9 mouse cellular contexts compared by ENCODE assay signal in genomic region chr13:38579971-38580600, GRCm38 (mm10). TPM values are rescaled to one million over a fixed set of nuclear protein-coding genes. Genes with fewer than 3 reads are reported as not detected.
DNase-seq lines count a peak whose midpoint lies in the region; ATAC-seq and TF ChIP-seq lines count a peak whose summit lies in the region.
"Had no signal": no experiment of that assay in that cellular context is flagged by ENCODE, and none has a peak within 500 bp of the region (broad histone marks: within the 10 kb centered on the region; RNA-seq: fewer than 3 reads in every experiment).

No protein-coding gene starts in this region.

- no peak; the same call in 1 of the 2 replicates for ATAC-seq in intestine, embryonic 14.5 days (replicated peaks; ENCODE audit: low FRiP score, low TSS enrichment, low read depth)
- ATAC-seq in lung, postnatal 0 days, result peak; percentile 84
- no peak for ATAC-seq in forebrain, embryonic 13.5 days
- no peak for ATAC-seq in hindbrain, postnatal 0 days

- no peaks in the 10 kb centered on the region; the same call in 1 of the 2 replicates for H3K4me1 ChIP-seq in intestine, embryonic 14.5 days (replicated peaks; ENCODE audit: control insufficient read depth, insufficient read depth, low read length)
- H3K4me1 ChIP-seq in lung, postnatal 0 days (ENCODE audit: insufficient read depth, low read depth, low read length), result peaks cover 10% of the 10 kb centered on the region; the same call in 1 of the 2 replicates
- H3K4me1 ChIP-seq in forebrain, embryonic 13.5 days, result no peaks in the 10 kb centered on the region
- no peaks in the 10 kb centered on the region for H3K4me1 ChIP-seq in hindbrain, postnatal 0 days (ENCODE audit: insufficient read depth, low read length)

- H3K4me2 ChIP-seq in intestine, embryonic 14.5 days (ENCODE audit: low read length), result peak overlapping the region; percentile 30
- peak overlapping the region; percentile 35 for H3K4me2 ChIP-seq in lung, postnatal 0 days (replicated peaks; ENCODE audit: low read depth, low read length)
- H3K4me2 ChIP-seq in forebrain, embryonic 13.5 days, result no peak overlapping the region
- H3K4me2 ChIP-seq in hindbrain, postnatal 0 days (ENCODE audit: low read depth, low read length), result no peak overlapping the region

- 62% methylated on average over 25 of the region's 25 CpGs for WGBS in intestine, embryonic 14.5 days
- WGBS in lung, postnatal 0 days, result 42% methylated on average over 25 of the region's 25 CpGs
- WGBS in forebrain, embryonic 13.5 days, result 93% methylated on average over 25 of the region's 25 CpGs
- 79% methylated on average over 25 of the region's 25 CpGs for WGBS in hindbrain, postnatal 0 days

- no peak for TF ChIP-seq CTCF in gastrocnemius, adult 2 months (IDR thresholded peaks at IDR 0.05)
- TF ChIP-seq CTCF in lung, postnatal 0 days (IDR thresholded peaks at IDR 0.05), result peak; percentile 10; the same call in 1 of the 2 replicates
- TF ChIP-seq CTCF in hindbrain, postnatal 0 days (IDR thresholded peaks at IDR 0.05; ENCODE audit: low read depth), result no peak

- TF ChIP-seq EP300 in lung, postnatal 0 days (IDR thresholded peaks at IDR 0.05), result peak; percentile 94

- intact Hi-C loops in gastrocnemius, adult 2 months (cut with DNase I), result loop anchor here (5.0 kb wide), 1 partner anchor 53 kb away; the partner anchor contains the start of gene Txndc5

- no peaks in the 10 kb centered on the region for H3K27me3 ChIP-seq in intestine, embryonic 14.5 days (replicated peaks; ENCODE audit: control insufficient read depth, insufficient read depth, low read length)
- no peaks in the 10 kb centered on the region for H3K27me3 ChIP-seq in lung, postnatal 0 days (replicated peaks; ENCODE audit: insufficient read depth, low read length)
- no peaks in the 10 kb centered on the region for H3K27me3 ChIP-seq in forebrain, embryonic 13.5 days
- H3K27me3 ChIP-seq in hindbrain, postnatal 0 days (ENCODE audit: insufficient read depth, low read length), result no peaks in the 10 kb centered on the region

- no peak for DNase-seq in gastrocnemius, adult 2 months
- DNase-seq in gastrocnemius, postnatal 4 days (ENCODE audit: low spot score in 2 of 2), result no peak
- peak; percentile 65 to 69 for DNase-seq in heart, adult 18-20 months
- DNase-seq in intestine, embryonic 14.5 days (ENCODE audit: low spot score), result no peak
- no peak for DNase-seq in lung, postnatal 0 days (ENCODE audit: low spot score)
- no peak for DNase-seq in frontal cortex, adult 2 months (ENCODE audit: extremely low spot score in 1 of 2, low spot score in 1 of 2)
- no peak for DNase-seq in hindbrain, postnatal 0 days (ENCODE audit: low spot score)

- no peaks in the 10 kb centered on the region for H3K36me3 ChIP-seq in intestine, embryonic 14.5 days (ENCODE audit: control insufficient read depth, insufficient read depth, low read length)
- no peaks in the 10 kb centered on the region for H3K36me3 ChIP-seq in lung, postnatal 0 days (ENCODE audit: insufficient read depth, low read length)
- no peaks in the 10 kb centered on the region for H3K36me3 ChIP-seq in forebrain, embryonic 13.5 days (ENCODE audit: poor library complexity, severe bottlenecking)
- no peaks in the 10 kb centered on the region for H3K36me3 ChIP-seq in hindbrain, postnatal 0 days (ENCODE audit: insufficient read depth, low read length)

- no peak overlapping the region for H3K9ac ChIP-seq in intestine, embryonic 14.5 days (ENCODE audit: low read length)
- no peak overlapping the region for H3K9ac ChIP-seq in lung, postnatal 0 days (replicated peaks; ENCODE audit: low read depth)
- H3K9ac ChIP-seq in forebrain, embryonic 13.5 days, result no peak overlapping the region
- H3K9ac ChIP-seq in hindbrain, postnatal 0 days (replicated peaks; ENCODE audit: low read length), result no peak overlapping the region

- peak overlapping the region; percentile 56 for H3K27ac ChIP-seq in gastrocnemius, adult 2 months
- H3K27ac ChIP-seq in intestine, embryonic 14.5 days (ENCODE audit: low read depth), result no peak overlapping the region
- H3K27ac ChIP-seq in lung, postnatal 0 days (ENCODE audit: low read length), result no peak overlapping the region
- H3K27ac ChIP-seq in forebrain, embryonic 13.5 days, result no peak overlapping the region
- H3K27ac ChIP-seq in hindbrain, postnatal 0 days, result no peak overlapping the region
- H3K27ac ChIP-seq: macrophage had no signal

- H3K9me3 ChIP-seq in intestine, embryonic 14.5 days (ENCODE audit: control insufficient read depth, low read length), result no peaks in the 10 kb centered on the region
- no peaks in the 10 kb centered on the region for H3K9me3 ChIP-seq in lung, postnatal 0 days (ENCODE audit: low read length)
- no peaks in the 10 kb centered on the region for H3K9me3 ChIP-seq in forebrain, embryonic 13.5 days (replicated peaks)
- no peaks in the 10 kb centered on the region for H3K9me3 ChIP-seq in hindbrain, postnatal 0 days (ENCODE audit: low read length)

- peak overlapping the region; percentile 46 for H3K4me3 ChIP-seq in gastrocnemius, adult 2 months
- H3K4me3 ChIP-seq in intestine, embryonic 14.5 days (ENCODE audit: low read depth, low read length), result no peak overlapping the region
- H3K4me3 ChIP-seq in lung, postnatal 0 days (ENCODE audit: low read depth, low read length), result no peak overlapping the region
- H3K4me3 ChIP-seq in forebrain, embryonic 13.5 days, result no peak overlapping the region
- no peak overlapping the region for H3K4me3 ChIP-seq in hindbrain, postnatal 0 days (ENCODE audit: low read length)

RNA-seq across cellular contexts. Expression of gene Txndc5, which starts 51.5 kb away (rescaled TPM):
- 10 to 100 TPM; 22.1 to 35.0 TPM for total RNA-seq in gastrocnemius, adult 2 months (2021)
- total RNA-seq in gastrocnemius, postnatal 4 days (2021), result 100 to 1,000 TPM; 118 to 121 TPM
- total RNA-seq in heart, adult 18-20 months (2021), result 10 to 100 TPM; 34.0 to 35.4 TPM
- 261 and 275 TPM in 2 replicates for polyA plus RNA-seq in intestine, embryonic 14.5 days (2014; fragmentation: Nextera tagmentation; extraction: Ambion mirVana)
- 145 and 151 TPM in 2 replicates for polyA plus RNA-seq in lung, postnatal 0 days (2015; fragmentation: Nextera tagmentation; extraction: Ambion mirVana)
- polyA plus RNA-seq in forebrain, embryonic 13.5 days (2015; fragmentation: Nextera tagmentation; extraction: Ambion mirVana), result 57.6 and 66.7 TPM in 2 replicates
- polyA plus RNA-seq in frontal cortex, adult 2 months (2012; rRNA removed), result 37.8 and 38.7 TPM in 2 replicates
- 92.2 and 110 TPM in 2 replicates for total RNA-seq in hindbrain, postnatal 0 days (2014; rRNA removed)
- polyA plus RNA-seq in hindbrain, postnatal 0 days (2015; fragmentation: Nextera tagmentation; extraction: Ambion mirVana), result 76.9 and 81.0 TPM in 2 replicates

RNA-seq across cellular contexts. Expression of gene Bloc1s5, which starts 54.8 kb away (rescaled TPM):
- 1 to 10 TPM; 4.9 to 5.4 TPM for total RNA-seq in gastrocnemius, adult 2 months (2021)
- total RNA-seq in gastrocnemius, postnatal 4 days (2021), result 10 to 100 TPM; 10.2 to 10.8 TPM
- total RNA-seq in heart, adult 18-20 months (2021), result 10 to 100 TPM; 12.7 to 13.0 TPM
- polyA plus RNA-seq in intestine, embryonic 14.5 days (2014; fragmentation: Nextera tagmentation; extraction: Ambion mirVana), result 13.7 and 16.2 TPM in 2 replicates
- 13.6 and 15.8 TPM in 2 replicates for polyA plus RNA-seq in lung, postnatal 0 days (2015; fragmentation: Nextera tagmentation; extraction: Ambion mirVana)
- polyA plus RNA-seq in forebrain, embryonic 13.5 days (2015; fragmentation: Nextera tagmentation; extraction: Ambion mirVana), result 24.3 and 25.2 TPM in 2 replicates
- polyA plus RNA-seq in frontal cortex, adult 2 months (2012; rRNA removed), result 8.4 and 9.0 TPM in 2 replicates
- total RNA-seq in hindbrain, postnatal 0 days (2014; rRNA removed), result 9.7 and 10.1 TPM in 2 replicates
- 22.2 and 23.5 TPM in 2 replicates for polyA plus RNA-seq in hindbrain, postnatal 0 days (2015; fragmentation: Nextera tagmentation; extraction: Ambion mirVana)

Comparison
In these comparisons a context has a peak if more than half of its experiments do, and no peak if none do; other contexts are left out.
1. DNase-seq: peak in heart, adult 18-20 months (2 of 2); none in gastrocnemius, adult 2 months (single experiment), gastrocnemius, postnatal 4 days (0 of 2), intestine, embryonic 14.5 days (single experiment), lung, postnatal 0 days (single experiment), frontal cortex, adult 2 months (0 of 2) and hindbrain, postnatal 0 days (single experiment).
2. H3K4me2 ChIP-seq: peak in intestine, embryonic 14.5 days (single experiment) and lung, postnatal 0 days (single experiment); none in forebrain, embryonic 13.5 days (single experiment) and hindbrain, postnatal 0 days (single experiment).